Mouse (Mus musculus): Measurements from ENCODE around the gene Sema5b. TPM values are rescaled to one million over a fixed set of nuclear protein-coding genes. Genes with fewer than 3 reads are reported as not detected.

The Sema5b gene
- total RNA-seq, 1 experiment from 2014 or later: 6.4 TPM

GRCm38 (mm10) chr16:35639505-35639904, 98.6 kb downstream of the Sema5b start:
- no peak for DNase-seq

- DNase-seq: no peak
Measured at GRCm38 (mm10) chr16:35648862-35649261, 107.9 kb downstream of the Sema5b start.

- DNase-seq: peak; percentile 73
Measured at GRCm38 (mm10) chr16:35652206-35652605, 111.3 kb downstream of the Sema5b start.

GRCm38 (mm10) chr16:35652706-35653105, 111.8 kb downstream of the Sema5b start:
- DNase-seq: no peak

- DNase-seq: no peak
Measured at GRCm38 (mm10) chr16:35653951-35654350, 113.0 kb downstream of the Sema5b start.

GRCm38 (mm10) chr16:35660222-35660621, 119.3 kb downstream of the Sema5b start:
- peak; percentile 43 for DNase-seq

- no peak for DNase-seq
Measured at GRCm38 (mm10) chr16:35663831-35664414, 123.0 kb downstream of the Sema5b start.

GRCm38 (mm10) chr16:35664847-35665246, 123.9 kb downstream of the Sema5b start:
- no peak for DNase-seq

- no peak for DNase-seq
Measured at GRCm38 (mm10) chr16:35677511-35678113, 136.7 kb downstream of the Sema5b start.

GRCm38 (mm10) chr16:35678476-35678875, 137.5 kb downstream of the Sema5b start:
- DNase-seq: no peak

GRCm38 (mm10) chr16:35681327-35682108, 140.6 kb downstream of the Sema5b start:
- DNase-seq: no peak

GRCm38 (mm10) chr16:35685027-35685426, 144.1 kb downstream of the Sema5b start:
- no peak for DNase-seq

- peak; percentile 52 for DNase-seq
Measured at GRCm38 (mm10) chr16:35686491-35686890, 145.5 kb downstream of the Sema5b start.

GRCm38 (mm10) chr16:35691606-35692005, 150.7 kb downstream of the Sema5b start:
- DNase-seq: peak; percentile 39

- DNase-seq: no peak
Measured at GRCm38 (mm10) chr16:35694250-35694846, 153.4 kb downstream of the Sema5b start.

GRCm38 (mm10) chr16:35696103-35696502, 155.2 kb downstream of the Sema5b start:
- DNase-seq: no peak

GRCm38 (mm10) chr16:35701823-35702222, 160.9 kb downstream of the Sema5b start:
- DNase-seq: no peak

GRCm38 (mm10) chr16:35703763-35704679, 163.1 kb downstream of the Sema5b start:
- DNase-seq: no peak

- peak; percentile 38 for DNase-seq
Measured at GRCm38 (mm10) chr16:35704796-35705195, 163.9 kb downstream of the Sema5b start.

- DNase-seq: no peak
Measured at GRCm38 (mm10) chr16:35707004-35707403, 166.1 kb downstream of the Sema5b start.

- DNase-seq: no peak
Measured at GRCm38 (mm10) chr16:35711004-35711403, 170.1 kb downstream of the Sema5b start.

GRCm38 (mm10) chr16:35713606-35714005, 172.7 kb downstream of the Sema5b start:
- DNase-seq: no peak
